Mouse (Mus musculus): Measurements from ENCODE around the gene Stxbp4. TPM values are rescaled to one million over a fixed set of nuclear protein-coding genes. Genes with fewer than 3 reads are reported as not detected.

Stxbp4 gene
- polyA plus RNA-seq, 1 experiment from 2014 or later, result 37.6 TPM

- ATAC-seq (ENCODE audit: low FRiP score), result no peak
- Histone ChIP-seq H3K36me3 (no peaks in the 10 kb centered on the region), H3K4me3 (no peak overlapping the region), H3K27ac (no peak overlapping the region), H3K4me2 (replicated peaks) (no peak overlapping the region), H3K9me3 (replicated peaks) (no peaks in the 10 kb centered on the region), H3K27me3 (no peaks in the 10 kb centered on the region), H3K9ac (no peak overlapping the region), H3K4me1 (peaks cover 14% of the 10 kb centered on the region)
- WGBS, result 89% methylated on average over 3 of the region's 3 CpGs
Observed at GRCm38 (mm10) chr11:90634661-90635060, 3.2 kb downstream of the Stxbp4 start.

- no peaks in the 10 kb centered on the region for H3K9me3 ChIP-seq (replicated peaks)
- H3K27me3 ChIP-seq, result no peaks in the 10 kb centered on the region
- no peak overlapping the region for H3K4me2 ChIP-seq (replicated peaks)
- H3K4me1 ChIP-seq, result peaks cover 12% of the 10 kb centered on the region
- no peak overlapping the region for H3K27ac ChIP-seq
- no peak overlapping the region for H3K4me3 ChIP-seq
- no peaks in the 10 kb centered on the region for H3K36me3 ChIP-seq
- H3K9ac ChIP-seq, result no peak overlapping the region
- ATAC-seq (ENCODE audit: low FRiP score), result no peak
- WGBS, result 79% methylated on average over 2 of the region's 2 CpGs
Observed at GRCm38 (mm10) chr11:90632480-90632879, 5.4 kb downstream of the Stxbp4 start.

- Histone ChIP-seq H3K4me1 (no peaks in the 10 kb centered on the region), H3K27ac (no peak overlapping the region), H3K4me3 (no peak overlapping the region), H3K4me2 (replicated peaks) (no peak overlapping the region), H3K27me3 (no peaks in the 10 kb centered on the region), H3K36me3 (no peaks in the 10 kb centered on the region), H3K9me3 (replicated peaks) (no peaks in the 10 kb centered on the region), H3K9ac (no peak overlapping the region)
- no peak for ATAC-seq (ENCODE audit: low FRiP score)
- whole genome bisulfite sequencing, result 83% methylated on average over 1 of the region's 1 CpGs
Observed at GRCm38 (mm10) chr11:90627751-90628150, 10.1 kb downstream of the Stxbp4 start.

- WGBS, result 93% methylated on average over 1 of the region's 1 CpGs
- Histone ChIP-seq H3K9me3 (replicated peaks) (no peaks in the 10 kb centered on the region), H3K27me3 (no peaks in the 10 kb centered on the region), H3K9ac (no peak overlapping the region), H3K27ac (no peak overlapping the region), H3K4me3 (no peak overlapping the region), H3K4me1 (no peaks in the 10 kb centered on the region), H3K4me2 (replicated peaks) (no peak overlapping the region), H3K36me3 (peaks cover 4% of the 10 kb centered on the region; the same call in 1 of the 2 replicates)
- no peak for ATAC-seq (ENCODE audit: low FRiP score)
Observed at GRCm38 (mm10) chr11:90625174-90625573, 12.7 kb downstream of the Stxbp4 start.

- WGBS, result 60% methylated on average over 6 of the region's 6 CpGs
Observed at GRCm38 (mm10) chr11:90623477-90623876, 14.4 kb downstream of the Stxbp4 start.

GRCm38 (mm10) chr11:90622500-90622899, 15.4 kb downstream of the Stxbp4 start:
- ATAC-seq (ENCODE audit: low FRiP score), result no peak
- Histone ChIP-seq H3K27ac (no peak overlapping the region), H3K36me3 (peaks cover 10% of the 10 kb centered on the region), H3K27me3 (no peaks in the 10 kb centered on the region), H3K9me3 (replicated peaks) (no peaks in the 10 kb centered on the region), H3K4me3 (no peak overlapping the region), H3K4me1 (no peaks in the 10 kb centered on the region), H3K4me2 (replicated peaks) (no peak overlapping the region), H3K9ac (no peak overlapping the region)
- WGBS, result 90% methylated on average over 7 of the region's 7 CpGs

More at GRCm38 (mm10) chr11:90623477-90623876, 14.4 kb downstream of the Stxbp4 start:
- H3K4me3 ChIP-seq, result no peak overlapping the region
- no peak overlapping the region for H3K4me2 ChIP-seq (replicated peaks)
- no peak overlapping the region for H3K9ac ChIP-seq
- H3K9me3 ChIP-seq (replicated peaks), result no peaks in the 10 kb centered on the region
- peaks cover 4% of the 10 kb centered on the region for H3K36me3 ChIP-seq
- no peak for ATAC-seq (ENCODE audit: low FRiP score)
- H3K27me3 ChIP-seq, result no peaks in the 10 kb centered on the region
- no peaks in the 10 kb centered on the region for H3K4me1 ChIP-seq
- no peak overlapping the region for H3K27ac ChIP-seq

GRCm38 (mm10) chr11:90622044-90622443, 15.8 kb downstream of the Stxbp4 start:
- ATAC-seq (ENCODE audit: low FRiP score), result no peak
- Histone ChIP-seq H3K9ac (no peak overlapping the region), H3K36me3 (peaks cover 10% of the 10 kb centered on the region), H3K27ac (no peak overlapping the region), H3K9me3 (replicated peaks) (no peaks in the 10 kb centered on the region), H3K27me3 (no peaks in the 10 kb centered on the region), H3K4me3 (no peak overlapping the region), H3K4me2 (replicated peaks) (no peak overlapping the region), H3K4me1 (no peaks in the 10 kb centered on the region)
- 84% methylated on average over 12 of the region's 12 CpGs for WGBS

GRCm38 (mm10) chr11:90616431-90616830, 21.5 kb downstream of the Stxbp4 start:
- H3K4me3 ChIP-seq, result no peak overlapping the region
- ATAC-seq (ENCODE audit: low FRiP score), result no peak
- no peaks in the 10 kb centered on the region for H3K4me1 ChIP-seq
- H3K27ac ChIP-seq, result no peak overlapping the region
- H3K36me3 ChIP-seq, result peaks cover 15% of the 10 kb centered on the region
- H3K27me3 ChIP-seq, result no peaks in the 10 kb centered on the region
- no peak overlapping the region for H3K4me2 ChIP-seq (replicated peaks)
- no peak overlapping the region for H3K9ac ChIP-seq
- no peaks in the 10 kb centered on the region for H3K9me3 ChIP-seq (replicated peaks)

GRCm38 (mm10) chr11:90614743-90615142, 23.1 kb downstream of the Stxbp4 start:
- Histone ChIP-seq H3K4me3 (no peak overlapping the region), H3K9me3 (replicated peaks) (no peaks in the 10 kb centered on the region), H3K27ac (no peak overlapping the region), H3K4me2 (replicated peaks) (no peak overlapping the region), H3K4me1 (no peaks in the 10 kb centered on the region), H3K36me3 (peaks cover 12% of the 10 kb centered on the region), H3K27me3 (no peaks in the 10 kb centered on the region), H3K9ac (no peak overlapping the region; the same call in 1 of the 2 replicates)
- ATAC-seq (ENCODE audit: low FRiP score), result no peak
- 94% methylated on average over 6 of the region's 6 CpGs for WGBS

- Histone ChIP-seq H3K36me3 (peaks cover 13% of the 10 kb centered on the region), H3K9me3 (replicated peaks) (no peaks in the 10 kb centered on the region), H3K27ac (no peak overlapping the region), H3K4me1 (no peaks in the 10 kb centered on the region), H3K4me2 (replicated peaks) (no peak overlapping the region), H3K9ac (no peak overlapping the region), H3K4me3 (no peak overlapping the region), H3K27me3 (no peaks in the 10 kb centered on the region)
- no peak for ATAC-seq (ENCODE audit: low FRiP score)
Observed at GRCm38 (mm10) chr11:90612118-90612517, 25.8 kb downstream of the Stxbp4 start.

GRCm38 (mm10) chr11:90603066-90603465, 34.8 kb downstream of the Stxbp4 start:
- Histone ChIP-seq H3K4me2 (replicated peaks) (no peak overlapping the region), H3K4me3 (no peak overlapping the region), H3K4me1 (no peaks in the 10 kb centered on the region), H3K9me3 (replicated peaks) (no peaks in the 10 kb centered on the region), H3K27ac (no peak overlapping the region), H3K27me3 (no peaks in the 10 kb centered on the region), H3K9ac (no peak overlapping the region), H3K36me3 (peaks cover 28% of the 10 kb centered on the region)
- WGBS, result 93% methylated on average over 2 of the region's 2 CpGs
- ATAC-seq (ENCODE audit: low FRiP score), result no peak

- no peak overlapping the region for H3K9ac ChIP-seq
- no peak overlapping the region for H3K4me3 ChIP-seq
Observed at GRCm38 (mm10) chr11:90595826-90596225, 42.1 kb downstream of the Stxbp4 start.

GRCm38 (mm10) chr11:90590996-90591395, 46.9 kb downstream of the Stxbp4 start:
- peaks cover 35% of the 10 kb centered on the region for H3K36me3 ChIP-seq
- no peak overlapping the region for H3K4me2 ChIP-seq (replicated peaks)
- H3K4me3 ChIP-seq, result no peak overlapping the region
- no peak overlapping the region for H3K27ac ChIP-seq
- ATAC-seq (ENCODE audit: low FRiP score), result no peak
- H3K9me3 ChIP-seq (replicated peaks), result 0 out of 2 replicates have a peak, but pooled peaks cover 4% of the 10 kb centered on the region
- 100% methylated on average over 1 of the region's 1 CpGs for WGBS
- H3K4me1 ChIP-seq, result no peaks in the 10 kb centered on the region
- no peak overlapping the region for H3K9ac ChIP-seq
- H3K27me3 ChIP-seq, result no peaks in the 10 kb centered on the region

More at GRCm38 (mm10) chr11:90595826-90596225, 42.1 kb downstream of the Stxbp4 start:
- ATAC-seq (ENCODE audit: low FRiP score), result no peak
- Histone ChIP-seq H3K4me1 (no peaks in the 10 kb centered on the region), H3K27me3 (no peaks in the 10 kb centered on the region), H3K36me3 (peaks cover 35% of the 10 kb centered on the region), H3K27ac (no peak overlapping the region), H3K4me2 (replicated peaks) (no peak overlapping the region), H3K9me3 (replicated peaks) (0 out of 2 replicates have a peak, but pooled peaks cover 4% of the 10 kb centered on the region)
- 95% methylated on average over 1 of the region's 1 CpGs for WGBS
